Mouse (Mus musculus) heart, postnatal 25 days (tissue): ENCODE data around the gene Naa35. TPM values are rescaled to one million over a fixed set of nuclear protein-coding genes. Genes with fewer than 3 reads are reported as not detected.

ENCODE experiments used
- DNase-seq: peaks from one replicate; pipeline ENCODE4 v3.0.0; 2022; ENCODE audit warnings: low spot score
- intact Hi-C: fragments of 180-260 bp; cut with DNase I; formaldehyde crosslinking; loops from one replicate; pipeline ENCODE4 v1.15.1; 2025
- total RNA-seq, 2 experiments: library from RNA; stranded (reverse); gene quantifications; 2 replicates each; pipeline ENCODE4 v1.2.3; 2021

The Naa35 gene
- 10 to 100 TPM; 78.6 to 96.1 TPM for total RNA-seq

GRCm38 (mm10) chr13:59584947-59585647, at the start of gene Naa35, which contains the start of gene Agtpbp1:
Gene Naa35, plus strand, starts transcription at chr13:59585259.
Gene Agtpbp1, minus strand, starts transcription at chr13:59585227.
- intact Hi-C loops: loop anchor here (5.0 kb wide), 2 partner anchors 33 to 68 kb away; no protein-coding TSS in a partner anchor
- DNase-seq: peak; percentile 99

GRCm38 (mm10) chr13:59535746-59536145, 49.3 kb upstream of the Naa35 start:
- DNase-seq: no peak
- intact Hi-C loops: no loop called here

- intact Hi-C loops: no loop called here
- no peak for DNase-seq
Observed at GRCm38 (mm10) chr13:59536631-59537030, 48.4 kb upstream of the Naa35 start.

DNA sequence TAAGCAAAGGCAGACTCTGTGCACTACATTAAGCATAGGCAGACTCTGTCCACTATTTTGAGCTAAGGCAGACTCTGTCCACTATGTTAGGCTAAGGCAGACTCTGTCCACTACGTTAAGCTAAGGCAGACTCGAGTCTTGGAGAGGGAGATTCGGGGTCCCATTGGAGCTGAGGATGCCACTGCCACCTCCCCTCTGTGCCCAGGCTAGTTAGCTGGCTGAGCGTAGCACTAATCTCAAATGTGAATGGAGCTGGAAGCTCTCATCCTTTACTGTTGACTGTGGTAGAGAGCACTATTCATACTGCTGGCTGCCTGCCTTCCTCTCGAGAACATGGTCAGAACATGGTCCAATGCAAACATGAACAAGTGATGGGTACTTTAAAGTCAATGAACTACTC, 46.4 kb upstream of the Naa35 start:
- intact Hi-C loops: no loop called here
- DNase-seq: no peak

DNA sequence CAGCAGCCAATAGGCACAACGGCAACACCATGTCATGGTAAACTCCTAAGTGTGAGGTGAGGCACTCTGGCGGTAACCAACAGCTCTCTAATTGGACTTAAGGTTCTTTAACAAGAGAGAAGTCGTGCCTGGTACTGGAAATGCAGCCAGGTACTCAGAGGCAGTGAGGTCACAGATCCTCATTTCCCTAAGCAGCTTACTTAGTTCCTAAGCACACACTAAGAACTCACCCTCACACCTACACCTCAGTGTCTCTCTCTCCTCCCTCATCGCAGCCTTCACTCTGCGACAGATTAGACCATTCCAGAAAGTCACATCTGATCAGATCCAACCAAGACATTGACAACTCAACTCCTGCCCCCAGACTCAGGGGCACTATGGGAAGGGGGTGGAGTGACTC, 45.0 kb upstream of the Naa35 start:
- intact Hi-C loops: no loop called here
- no peak for DNase-seq

DNA sequence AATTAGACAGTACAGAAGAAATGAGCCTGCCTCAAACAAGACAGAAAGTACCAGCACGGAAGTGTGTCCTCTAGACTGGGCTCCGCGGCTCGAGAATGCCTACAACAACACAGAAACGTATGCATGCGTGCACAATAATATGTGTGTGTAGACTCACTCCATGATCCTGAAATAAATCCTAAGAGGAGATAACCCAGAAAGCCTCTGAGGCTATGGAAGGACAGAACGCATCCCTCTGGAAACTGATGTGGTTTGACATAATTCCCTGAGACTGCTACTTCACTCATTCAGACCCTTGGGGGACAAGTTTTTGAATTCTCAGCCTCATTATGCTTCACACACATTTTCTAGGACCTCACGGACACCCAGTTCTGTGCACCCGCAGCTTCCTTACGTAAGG, 42.6 kb upstream of the Naa35 start:
- intact Hi-C loops: no loop called here
- no peak for DNase-seq

GRCm38 (mm10) chr13:59547091-59547490, 38.0 kb upstream of the Naa35 start:
- intact Hi-C loops: no loop called here

DNA sequence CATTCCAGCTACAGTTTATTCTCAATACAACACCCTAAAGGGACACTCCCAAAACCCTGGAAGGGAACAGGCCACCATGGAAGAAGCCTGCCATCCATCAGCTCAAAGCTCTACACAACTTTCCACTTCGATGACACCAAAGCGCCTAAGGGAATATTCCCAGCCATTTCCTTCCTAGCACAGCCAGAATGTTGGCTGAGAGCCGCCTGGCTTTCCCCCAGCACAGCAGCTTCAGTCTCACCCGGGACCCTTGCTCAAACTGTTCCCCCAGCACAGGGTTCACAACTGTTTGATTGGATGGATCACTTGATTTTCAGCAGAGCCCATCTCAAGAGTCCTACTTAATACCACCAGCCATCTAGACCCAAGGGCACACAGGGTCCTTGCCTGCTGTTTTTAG, 37.3 kb upstream of the Naa35 start:
- intact Hi-C loops: no loop called here
- peak; percentile 8 for DNase-seq

More at GRCm38 (mm10) chr13:59547091-59547490, 38.0 kb upstream of the Naa35 start:
- peak; percentile 17 for DNase-seq

GRCm38 (mm10) chr13:59549318-59549798, 35.7 kb upstream of the Naa35 start:
- intact Hi-C loops: no loop called here
- no peak for DNase-seq

- DNase-seq: no peak
- intact Hi-C loops: loop anchor here (5.0 kb wide), 1 partner anchor 35 kb away; the partner anchor contains the start of genes Agtpbp1 and Naa35
Observed at GRCm38 (mm10) chr13:59552286-59552685, 32.8 kb upstream of the Naa35 start.

- intact Hi-C loops: loop anchor here (5.0 kb wide), 1 partner anchor 35 kb away; the partner anchor contains the start of genes Agtpbp1 and Naa35
- no peak for DNase-seq
Observed at GRCm38 (mm10) chr13:59552751-59553150, 32.3 kb upstream of the Naa35 start.

DNA sequence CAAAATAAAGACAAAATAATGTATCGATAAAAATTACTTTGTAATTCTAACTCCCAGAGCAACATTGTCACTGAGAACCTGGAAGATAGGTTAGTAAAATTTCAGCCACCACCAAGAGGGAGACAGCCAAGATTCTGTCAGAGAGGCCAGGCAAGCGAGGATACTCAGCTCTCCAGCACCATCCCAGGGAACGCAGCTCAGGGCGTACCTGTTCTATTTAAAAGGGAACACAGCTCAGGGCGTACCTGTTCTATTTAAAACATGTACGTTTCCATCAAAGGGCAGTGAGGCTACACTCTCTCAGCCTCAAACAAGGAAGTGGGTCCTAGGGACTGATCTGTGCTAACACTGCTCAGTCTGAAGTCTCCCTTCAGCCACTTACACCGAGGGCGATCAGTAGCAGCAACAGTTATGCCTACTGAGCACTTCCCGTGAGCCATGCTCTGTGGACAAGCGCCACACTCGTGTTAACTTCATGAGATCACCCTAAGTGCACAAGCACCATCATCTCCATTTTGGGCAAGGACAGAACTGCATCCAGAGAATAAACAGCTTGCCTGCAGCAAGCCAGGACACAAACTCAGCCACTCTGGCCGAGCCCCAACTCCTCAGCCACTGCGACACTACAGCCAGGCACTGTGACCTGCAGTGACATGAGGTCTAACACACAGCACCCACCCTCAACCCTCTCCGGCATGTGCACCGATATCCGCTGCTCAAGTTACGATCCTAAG, 30.1 kb upstream of the Naa35 start:
- intact Hi-C loops: loop anchor here (5.0 kb wide), 1 partner anchor 32 kb away; the partner anchor contains the start of genes Agtpbp1 and Naa35
- DNase-seq: no peak

GRCm38 (mm10) chr13:59555613-59556192, 29.4 kb upstream of the Naa35 start:
- intact Hi-C loops: no loop called here

DNA sequence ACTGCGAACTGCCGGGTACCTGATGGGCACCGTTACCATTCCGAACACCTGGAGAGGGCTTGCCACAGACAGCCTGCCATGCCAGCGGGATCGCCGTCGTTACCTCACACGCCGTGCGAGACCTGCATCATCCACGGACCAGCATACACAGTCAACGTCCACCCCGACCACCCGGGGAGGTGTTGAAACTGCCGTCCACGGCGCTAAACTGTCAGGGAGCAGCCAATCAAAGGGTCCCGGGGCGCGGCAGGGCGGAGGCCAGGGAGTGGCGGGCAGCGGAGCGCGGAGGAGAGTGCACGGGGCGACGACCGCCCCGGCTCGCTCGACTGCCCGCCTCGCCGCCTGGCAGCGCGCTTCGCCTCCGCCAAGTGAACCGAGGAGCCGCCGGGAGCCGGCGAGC, 28.4 kb upstream of the Naa35 start:
- DNase-seq: peak; percentile 31
- intact Hi-C loops: no loop called here

More at GRCm38 (mm10) chr13:59555613-59556192, 29.4 kb upstream of the Naa35 start:
- DNase-seq: no peak

DNA sequence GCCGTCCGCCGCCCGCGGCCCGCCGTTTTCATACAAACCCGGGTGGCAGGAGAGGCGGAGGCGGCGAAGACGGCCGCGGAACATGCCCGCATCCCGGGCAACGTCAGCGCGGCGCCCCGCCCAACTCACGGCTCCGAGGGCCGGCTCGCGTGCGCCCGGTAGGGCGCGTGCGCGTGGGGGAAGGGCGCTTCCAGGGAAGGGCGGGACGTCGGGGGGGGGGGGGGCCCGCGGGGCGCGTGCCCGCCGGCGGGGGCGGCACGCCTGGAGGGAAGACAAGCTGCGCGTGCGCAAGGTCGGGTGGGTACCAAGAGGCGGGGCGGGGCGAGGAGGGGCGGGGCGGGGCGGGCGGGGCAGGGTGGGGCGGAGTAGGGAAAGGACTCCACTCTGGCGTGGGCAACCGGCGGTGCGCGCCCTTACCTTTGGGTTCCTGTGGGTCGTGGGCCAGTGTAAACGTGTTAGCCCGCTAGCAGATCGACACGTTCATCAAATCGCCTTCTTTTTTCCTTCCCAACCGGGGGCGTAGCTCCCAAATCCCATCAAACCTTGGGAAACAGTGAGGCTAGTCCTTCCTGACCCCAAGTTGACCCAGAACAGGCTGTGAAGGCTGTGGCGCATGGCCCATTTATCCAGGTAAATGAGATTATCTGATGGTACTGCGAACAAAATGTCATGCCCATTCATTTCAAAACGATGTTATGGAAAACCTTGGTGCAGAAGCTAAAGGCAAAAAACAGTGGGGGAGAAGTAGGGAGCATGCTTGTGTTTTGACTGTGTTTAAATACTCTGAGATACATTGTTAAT, 27.7 kb upstream of the Naa35 start:
- intact Hi-C loops: no loop called here

GRCm38 (mm10) chr13:59558776-59559175, 26.3 kb upstream of the Naa35 start:
- intact Hi-C loops: no loop called here
- DNase-seq: no peak

More for the DNA sequence above, 27.7 kb upstream of the Naa35 start:
- DNase-seq: peak; percentile 79

DNA sequence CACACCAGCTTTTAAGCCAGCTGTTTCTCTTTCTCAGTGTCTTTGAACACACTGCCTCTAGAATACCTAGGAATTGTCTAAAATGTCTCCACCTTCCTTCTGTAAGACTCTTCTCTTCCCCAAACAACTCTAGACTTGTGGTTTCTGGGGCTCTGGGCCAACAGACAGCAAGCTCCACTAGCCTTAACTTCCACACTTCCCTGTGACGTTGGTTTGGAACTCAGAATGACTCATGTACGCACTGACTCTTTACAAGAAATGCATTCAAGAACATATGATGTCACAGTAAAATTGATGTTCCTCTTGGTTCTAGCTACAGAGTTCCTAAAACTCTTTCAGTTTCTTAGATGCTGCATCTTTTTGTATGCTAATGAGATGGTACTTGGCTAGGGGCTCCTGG, 22.6 kb upstream of the Naa35 start:
- intact Hi-C loops: loop anchor here (2.0 kb wide), 1 partner anchor 20 kb away; no protein-coding TSS in a partner anchor
- DNase-seq: no peak

GRCm38 (mm10) chr13:59564505-59564904, 20.6 kb upstream of the Naa35 start:
- DNase-seq: no peak
- intact Hi-C loops: no loop called here

- no peak for DNase-seq
- intact Hi-C loops: no loop called here
Observed at GRCm38 (mm10) chr13:59564923-59565322, 20.1 kb upstream of the Naa35 start.
